Mouse (Mus musculus) MEL (cell line): Measurements from ENCODE around the gene Syp.
A peak's percentile ranks its signal among the peaks of the same experiment; 100 is the strongest.

Source experiments
- CTCF ChIP-seq, 3 experiments: IDR thresholded peaks in 2 of 3; conservative IDR thresholded peaks in 1 of 3; 2 replicates each; pipeline ENCODE4 v1.5.1; 2011 to 2012; ENCODE audit warnings: low read length in 3 of 3, low read depth in 2 of 3, mild to moderate bottlenecking in 2 of 3, improper control_type of control experiment in 1 of 3, inconsistent platforms in 1 of 3, mixed read lengths in 1 of 3, moderate library complexity in 1 of 3; ENCODE audit not compliant: control insufficient read depth in 1 of 3, insufficient read depth in 1 of 3, poor library complexity in 1 of 3, severe bottlenecking in 1 of 3
- MAX ChIP-seq: IDR thresholded peaks from 2 replicates; pipeline ENCODE4 v1.6.1; 2011; ENCODE audit warnings: low read length, improper control_type of control experiment
- MAZ ChIP-seq: IDR thresholded peaks from 2 replicates; pipeline ENCODE4 v1.6.1; 2012; ENCODE audit warnings: low read depth, mild to moderate bottlenecking, inconsistent platforms, low read length, improper control_type of control experiment
- ZKSCAN1 ChIP-seq: IDR thresholded peaks from 2 replicates; pipeline ENCODE4 v1.6.1; 2012; ENCODE audit warnings: low read depth, mild to moderate bottlenecking, inconsistent platforms, low read length, improper control_type of control experiment, moderate library complexity
- ZMIZ1 ChIP-seq: IDR thresholded peaks from 2 replicates; pipeline ENCODE4 v1.6.1; 2012; ENCODE audit warnings: low read depth, mild to moderate bottlenecking, inconsistent platforms, low read length, improper control_type of control experiment, moderate library complexity

GRCm38 (mm10) chrX:7648671-7649304 lies 10.5 kb downstream of the Syp start:
- TF ChIP-seq CTCF (IDR thresholded peaks at IDR 0.05 in 2 of 3, conservative IDR thresholded peaks at IDR 0.05 in 1 of 3; ENCODE audit: control insufficient read depth in 1 of 3, insufficient read depth in 1 of 3, low read depth in 2 of 3, low read length in 3 of 3, poor library complexity in 1 of 3, severe bottlenecking in 1 of 3): peak in 2 of 3 experiments; percentile 29 to 31; a peak in 3 of 6 replicates
- peak; percentile 75 for TF ChIP-seq MAX
- TF ChIP-seq MAZ: peak; percentile 57; the same call in 1 of the 2 replicates
- TF ChIP-seq ZKSCAN1: peak; percentile 80; the same call in 1 of the 2 replicates
- TF ChIP-seq ZMIZ1: peak; percentile 64; the same call in 1 of the 2 replicates
